Mouse (Mus musculus): ENCODE measurements at regions not wholly inside any gene's neighbourhood (a gene's known extent, or its start where the extent isn't known, plus 50 kb on each side); places are given as distances from the start of the nearest gene placed in this dataset.

DNA sequence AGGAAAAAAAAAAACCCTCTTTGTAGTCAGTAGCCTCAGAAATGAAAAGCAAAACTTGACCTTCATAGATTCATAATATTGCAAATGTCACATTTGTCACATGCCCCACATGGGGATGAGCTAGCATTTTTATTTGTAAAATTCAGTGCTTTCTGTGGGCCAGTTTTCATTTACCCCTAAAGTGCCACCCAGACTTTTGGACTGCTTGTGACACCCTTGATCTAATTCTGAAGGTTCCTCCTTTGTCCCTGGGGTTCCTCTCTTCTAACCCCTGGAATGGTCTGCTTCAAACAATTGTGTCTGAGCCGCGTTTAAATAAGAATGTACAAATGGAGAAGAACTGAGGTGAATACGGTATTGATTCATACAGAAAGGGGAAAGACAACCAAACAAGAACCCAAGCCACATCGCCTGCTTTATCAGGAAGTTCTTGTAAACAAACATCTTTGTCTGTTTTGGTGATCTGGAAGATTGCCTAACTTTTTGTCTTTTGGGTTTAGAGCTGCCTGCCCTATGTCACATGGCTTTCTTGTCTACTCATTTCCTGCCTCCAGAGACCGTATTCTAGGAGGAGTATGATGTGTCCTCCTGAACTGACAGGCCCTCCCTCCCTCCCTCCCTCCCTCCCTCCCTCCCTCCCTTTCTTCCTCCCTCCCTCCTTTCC, 203.1 kb upstream of the Gm9833 start:
- no peak for DNase-seq

DNA sequence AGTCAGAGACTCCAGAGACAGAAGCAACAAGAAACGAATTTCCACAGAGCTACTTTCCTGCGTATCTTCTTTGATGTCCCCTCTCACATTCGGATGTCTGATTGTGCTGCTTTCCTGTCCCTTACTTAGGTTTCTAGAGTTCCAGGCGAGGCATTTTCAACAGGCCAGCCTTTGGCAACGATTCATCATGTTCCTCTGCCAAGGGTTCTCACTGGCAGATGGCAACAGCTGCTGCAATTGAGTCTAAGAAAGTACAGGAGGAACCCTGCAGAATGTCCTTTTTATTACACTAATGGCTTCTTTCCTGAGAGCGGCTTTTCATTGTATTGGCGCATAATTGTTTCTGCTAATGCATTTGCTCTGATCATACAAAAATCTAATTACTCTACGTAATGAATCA, 202.3 kb upstream of the Gm9833 start:
- DNase-seq: peak; percentile 56 to 58

GRCm38 (mm10) chr3:9886077-9886476, 201.8 kb upstream of the Gm9833 start:
- DNase-seq: no peak

- peak in 1 of 2 experiments; percentile 54 for DNase-seq
These were observed 200.9 kb upstream of the Gm9833 start for GRCm38 (mm10) chr3:9886765-9887626.

DNA sequence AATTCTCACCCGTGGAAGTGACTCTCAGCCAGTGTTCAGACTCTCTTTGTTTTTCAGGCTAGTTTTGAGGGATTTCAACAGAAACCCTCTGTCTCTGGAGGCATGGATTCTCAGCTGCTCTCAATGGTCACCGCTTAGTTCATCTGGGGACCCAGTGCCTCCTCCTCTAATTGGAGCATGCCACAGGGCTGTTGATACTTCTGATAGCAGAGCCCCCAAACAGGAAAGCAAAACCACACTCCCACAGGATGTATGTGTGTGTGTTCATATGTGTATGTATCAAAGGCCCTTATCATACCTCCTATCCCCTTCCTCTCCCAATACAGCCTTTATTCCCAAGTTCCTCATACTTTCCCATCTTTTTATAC, 200.3 kb upstream of the Gm9833 start:
- no peak for DNase-seq

DNA sequence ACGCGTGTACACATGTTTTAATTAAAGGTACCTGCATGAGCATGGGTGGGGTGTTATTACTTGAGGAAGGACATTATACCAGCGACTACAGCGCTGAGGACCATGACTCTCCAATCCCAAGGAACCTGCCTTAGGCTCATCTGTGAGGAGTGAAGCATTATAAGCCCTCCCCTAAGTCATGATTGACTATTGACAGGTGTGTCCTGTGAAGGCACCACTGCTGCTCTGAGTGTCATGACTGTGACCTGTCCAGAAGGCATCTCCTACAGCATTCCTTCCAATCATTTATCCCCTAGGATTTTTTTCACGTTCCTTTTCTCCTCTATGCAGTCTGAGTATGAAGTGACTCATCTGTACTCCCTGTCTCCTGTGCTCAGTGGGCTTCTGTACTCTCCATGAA, 199.9 kb upstream of the Gm9833 start:
- no peak for DNase-seq

DNA sequence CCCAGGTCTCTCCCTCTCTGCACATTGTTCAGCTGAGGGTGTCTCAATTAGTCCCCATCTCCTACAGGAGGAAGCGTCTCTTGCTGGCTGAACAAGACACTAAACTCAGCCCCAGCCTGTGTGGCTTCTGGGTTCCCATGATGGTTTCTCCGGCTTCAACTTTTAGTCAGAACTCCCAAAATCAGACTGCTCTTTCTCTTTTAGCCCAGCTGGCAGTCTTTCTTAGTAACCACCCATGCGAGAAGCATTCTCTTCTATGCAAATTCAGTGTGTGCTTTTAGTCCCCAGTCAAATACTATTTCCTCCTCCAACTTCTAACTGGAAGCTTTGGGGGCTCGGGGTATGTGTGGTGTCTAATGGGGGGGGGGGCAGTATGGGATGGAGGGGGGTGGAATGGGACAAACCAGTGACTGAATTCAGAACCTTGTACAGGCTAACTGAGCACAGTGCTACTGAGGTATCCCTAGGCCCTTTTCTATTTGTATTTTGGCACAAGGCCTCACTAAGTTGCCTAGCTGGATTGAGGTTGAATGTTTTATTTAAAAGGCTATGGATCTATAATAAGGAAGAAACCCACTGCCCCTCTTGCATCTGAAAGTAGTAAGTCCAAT, 194.9 kb upstream of the Gm9833 start:
- no peak for DNase-seq

DNA sequence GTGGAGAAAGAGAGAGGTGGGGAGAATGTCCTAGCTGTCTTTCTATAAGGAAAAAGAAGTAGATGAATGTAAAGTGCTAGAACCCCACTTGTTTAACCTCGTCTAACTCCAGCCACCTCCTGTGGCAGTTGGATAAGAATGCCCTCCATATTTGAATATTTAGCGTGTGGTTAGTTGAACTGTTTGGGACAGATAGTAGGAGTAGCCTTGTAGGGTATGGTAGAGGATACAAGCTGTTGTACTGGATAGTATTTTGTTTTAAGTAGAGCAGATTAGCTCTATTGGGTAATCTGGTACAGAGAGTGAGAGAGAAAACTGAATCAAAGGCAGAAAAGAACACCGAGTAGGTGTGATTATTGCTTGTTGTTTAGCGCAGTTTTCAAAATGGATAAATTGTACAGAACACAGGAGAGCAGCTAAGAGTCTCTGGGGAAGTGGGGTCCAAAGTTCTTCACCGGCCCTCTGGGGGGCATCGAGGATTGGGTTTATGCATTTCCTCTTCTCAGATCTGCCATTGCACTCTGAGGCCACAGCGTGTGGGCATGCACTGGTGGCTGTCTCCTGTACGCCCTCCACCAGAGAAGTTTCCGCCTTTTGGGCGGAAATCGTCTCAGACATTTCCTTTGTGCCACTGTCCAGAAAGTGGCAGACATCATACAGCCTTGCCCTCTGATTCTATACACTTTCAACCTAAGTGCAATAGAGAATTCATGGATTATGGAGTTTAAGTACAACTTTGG, 192.3 kb upstream of the Gm9833 start:
- no peak for DNase-seq

DNA sequence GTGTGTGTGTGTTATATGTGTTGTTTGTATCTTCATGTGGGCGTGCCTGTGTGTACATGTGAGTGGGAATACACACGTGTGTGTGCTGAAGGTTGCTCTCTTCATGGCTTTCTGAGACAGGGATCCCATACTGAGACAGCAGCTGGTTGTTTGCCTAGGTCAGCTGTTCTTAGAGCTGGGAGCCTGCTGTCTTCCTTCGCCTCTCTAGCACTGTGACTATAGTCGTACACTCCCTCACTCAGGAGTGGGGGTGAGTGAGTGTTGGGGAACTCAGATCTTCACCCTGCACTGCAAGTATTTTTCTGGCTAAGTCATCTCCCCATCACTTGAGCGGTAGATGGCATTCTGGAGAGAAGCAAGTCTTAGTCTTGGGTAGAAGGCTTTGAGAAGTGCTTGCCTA, 191.6 kb upstream of the Gm9833 start:
- no peak for DNase-seq

DNA sequence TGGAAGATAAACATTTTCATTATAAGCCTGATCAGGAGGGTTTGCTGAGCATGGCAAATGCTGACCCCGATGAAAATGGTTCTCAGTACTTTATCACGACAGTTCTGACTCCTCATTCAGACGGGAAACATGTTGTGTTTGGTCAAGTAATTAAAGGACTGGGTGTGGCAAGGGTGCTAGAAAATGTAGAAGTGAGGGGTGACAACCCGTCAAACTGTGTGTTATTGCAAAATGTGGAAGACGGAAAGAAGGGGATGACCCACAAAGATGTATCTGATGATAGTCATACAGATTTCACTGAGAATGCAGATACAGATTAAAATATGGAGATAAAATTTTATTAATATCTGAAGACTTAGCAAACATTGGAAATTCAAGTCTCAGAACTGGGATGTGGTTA, 186.2 kb upstream of the Gm9833 start:
- no peak for DNase-seq

DNA sequence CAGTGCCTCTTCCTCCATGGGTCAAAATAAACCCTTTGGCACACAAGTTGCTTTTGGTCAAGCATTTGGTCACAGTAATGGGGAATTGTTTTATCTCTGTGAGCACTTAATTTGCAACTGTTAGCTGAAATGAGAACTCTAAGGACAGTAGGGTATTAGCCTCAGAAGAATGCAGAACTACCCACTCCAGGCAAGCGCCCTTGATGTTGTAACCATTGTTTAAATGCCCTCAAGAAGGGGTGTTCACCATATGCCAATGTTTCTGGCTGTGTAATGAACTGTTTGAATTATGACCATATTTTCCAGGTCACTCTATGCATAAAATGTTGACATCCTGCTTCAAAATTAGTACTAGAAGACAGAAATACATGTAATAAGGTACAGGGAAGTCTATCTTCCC, 174.6 kb upstream of the Gm9833 start:
- no peak for DNase-seq

DNA sequence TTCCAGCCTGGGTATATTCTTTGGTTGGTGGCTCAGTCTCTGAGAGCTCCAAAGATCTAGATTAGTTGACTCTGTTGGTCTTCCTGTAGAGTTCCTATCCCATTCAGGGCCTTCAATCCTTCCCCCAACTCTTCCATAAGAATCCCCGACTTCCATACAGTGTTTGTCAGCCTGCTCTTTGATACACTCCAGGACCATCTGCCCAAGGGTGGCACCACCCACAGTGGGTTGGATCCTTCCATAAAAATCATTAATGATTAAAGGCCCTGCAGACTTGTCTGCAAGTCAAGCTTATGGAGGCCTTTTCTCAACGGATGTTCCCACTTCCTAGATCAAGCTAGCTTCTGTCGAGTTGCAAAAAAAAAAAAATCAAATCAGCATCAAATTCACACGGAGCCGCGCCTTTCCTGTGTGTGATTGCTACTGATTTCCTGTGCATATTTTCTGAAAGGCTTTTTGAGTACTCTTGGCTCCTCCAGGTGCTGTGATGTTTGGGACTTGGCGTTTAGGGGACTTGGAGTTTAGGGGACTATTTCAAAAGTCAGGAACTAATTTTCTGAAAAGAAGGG, 171.3 kb upstream of the Gm9833 start:
- DNase-seq: no peak

DNA sequence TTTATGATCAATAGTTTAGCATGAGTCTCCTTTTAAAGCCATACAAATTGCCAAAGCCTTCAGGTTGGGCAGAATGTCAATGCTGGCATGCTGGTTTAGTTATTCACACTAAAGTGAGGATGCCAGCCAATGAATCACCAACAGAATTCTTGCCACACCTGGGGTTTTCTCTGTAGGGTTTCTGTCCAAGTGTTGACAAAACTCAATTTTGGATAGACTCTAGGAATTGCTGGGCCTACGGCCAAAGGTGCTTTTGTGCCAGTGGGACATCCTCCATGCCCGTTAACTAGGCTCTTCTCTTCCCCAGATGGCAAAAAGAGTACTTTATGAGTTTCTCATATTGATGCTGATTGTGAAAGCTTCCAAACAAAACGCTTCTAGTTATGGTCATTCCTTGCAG, 167.6 kb upstream of the Gm9833 start:
- peak in 1 of 2 experiments; percentile 22 for DNase-seq

DNA sequence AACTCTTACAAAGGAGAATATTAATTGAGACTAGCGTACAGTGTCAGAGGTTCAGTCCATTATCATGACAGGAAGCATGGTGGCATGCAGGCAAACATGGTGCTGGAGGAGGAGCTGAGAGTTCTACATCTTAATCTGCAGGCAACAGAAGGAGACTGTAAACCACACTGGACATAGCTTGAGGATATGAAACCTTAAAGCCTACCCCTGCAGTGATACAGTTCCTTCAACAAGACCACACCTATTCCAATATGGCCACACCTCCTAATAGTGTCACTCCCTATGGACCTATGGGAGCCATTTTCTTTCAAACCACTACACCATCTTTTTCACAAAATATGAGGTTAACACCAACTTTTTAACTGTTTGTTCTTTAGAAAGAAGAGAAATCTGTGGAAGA, 166.2 kb upstream of the Gm9833 start:
- DNase-seq: no peak

- no peak for DNase-seq
These were observed 165.3 kb upstream of the Gm9833 start for GRCm38 (mm10) chr3:9922541-9923046.

DNA sequence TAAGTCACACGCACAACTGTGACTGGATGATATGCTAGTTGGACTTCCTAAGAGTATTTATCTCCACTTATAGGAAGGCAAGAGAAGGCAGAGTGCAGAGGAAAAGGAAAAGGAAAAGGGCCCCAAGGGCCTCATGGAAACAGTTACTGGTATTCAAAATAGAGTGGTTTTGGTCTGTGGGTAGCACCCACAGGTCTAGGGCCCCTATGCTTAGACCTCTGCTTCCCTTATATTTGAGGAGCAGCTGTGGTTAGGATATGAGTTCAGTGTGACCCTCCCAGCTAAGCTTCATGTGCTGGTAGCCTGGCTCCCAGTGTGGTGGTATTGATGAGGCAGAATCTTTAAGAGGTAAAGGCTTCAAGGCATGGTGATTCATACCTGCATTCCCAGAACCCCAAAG, 163.3 kb upstream of the Gm9833 start:
- no peak for DNase-seq

GRCm38 (mm10) chr3:9936853-9937441, 151.0 kb upstream of the Gm9833 start:
- no peak for DNase-seq

GRCm38 (mm10) chr3:9938651-9939050, 149.3 kb upstream of the Gm9833 start:
- no peak for DNase-seq

- DNase-seq: no peak
These were observed 145.3 kb upstream of the Gm9833 start for GRCm38 (mm10) chr3:9942631-9943030.

- DNase-seq: peak; percentile 67 to 76
These were observed 140.4 kb upstream of the Gm9833 start for GRCm38 (mm10) chr3:9947357-9948065.

DNA sequence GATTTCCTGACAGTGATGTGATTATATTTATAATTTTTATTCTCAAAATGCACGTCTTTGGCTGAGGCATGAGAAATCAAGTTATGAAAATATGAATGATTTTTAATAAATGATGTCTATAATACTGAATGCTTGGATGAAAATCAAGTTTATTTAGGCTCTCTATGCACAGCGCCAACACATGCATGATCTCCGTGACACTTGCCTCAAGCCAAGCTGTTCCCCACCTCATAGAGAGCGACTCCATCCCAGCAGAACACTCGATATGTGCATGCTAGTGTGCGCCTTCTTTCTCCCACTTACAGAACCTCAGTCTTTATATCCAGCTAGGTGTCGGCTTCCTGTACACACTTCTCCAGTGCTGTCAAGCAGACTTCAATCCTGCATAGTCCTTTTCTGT, 139.8 kb upstream of the Gm9833 start:
- no peak for DNase-seq
